Mouse (Mus musculus): ENCODE measurements at regions not wholly inside any gene's neighbourhood (a gene's known extent, or its start where the extent isn't known, plus 50 kb on each side); places are given as distances from the start of the nearest gene placed in this dataset.
A peak's percentile ranks its signal among the peaks of the same experiment; 100 is the strongest.

GRCm38 (mm10) chr11:55974224-55974875 lies 66.5 kb downstream of the Nmur2 start:
- 49% methylated on average over 10 of the region's 10 CpGs for WGBS
- ATAC-seq (ENCODE audit: insufficient number of reproducible peaks, low FRiP score, low TSS enrichment, low read depth): no peak
- no peak overlapping the region for H3K4me2 ChIP-seq
- no peaks in the 10 kb centered on the region for H3K4me1 ChIP-seq
- no peak overlapping the region for H3K9ac ChIP-seq
- H3K36me3 ChIP-seq: no peaks in the 10 kb centered on the region
- H3K9me3 ChIP-seq: no peaks in the 10 kb centered on the region
- no peak overlapping the region for H3K27ac ChIP-seq
- no peaks in the 10 kb centered on the region for H3K27me3 ChIP-seq
- H3K4me3 ChIP-seq: no peak overlapping the region

GRCm38 (mm10) chr11:55966580-55966979 lies 74.2 kb downstream of the Nmur2 start:
- H3K36me3 ChIP-seq: no peaks in the 10 kb centered on the region
- no peaks in the 10 kb centered on the region for H3K9me3 ChIP-seq
- no peak for ATAC-seq (ENCODE audit: insufficient number of reproducible peaks, low FRiP score, low TSS enrichment, low read depth)
- H3K4me1 ChIP-seq: no peaks in the 10 kb centered on the region
- H3K27ac ChIP-seq: no peak overlapping the region
- H3K27me3 ChIP-seq: no peaks in the 10 kb centered on the region
- no peak overlapping the region for H3K9ac ChIP-seq
- H3K4me2 ChIP-seq: no peak overlapping the region
- no peak overlapping the region for H3K4me3 ChIP-seq

GRCm38 (mm10) chr11:55958372-55958771 lies 82.4 kb downstream of the Nmur2 start:
- Histone ChIP-seq H3K9ac (no peak overlapping the region), H3K27ac (no peak overlapping the region), H3K9me3 (no peaks in the 10 kb centered on the region), H3K27me3 (no peaks in the 10 kb centered on the region), H3K4me2 (no peak overlapping the region), H3K4me3 (no peak overlapping the region), H3K4me1 (no peaks in the 10 kb centered on the region), H3K36me3 (no peaks in the 10 kb centered on the region)
- ATAC-seq (ENCODE audit: insufficient number of reproducible peaks, low FRiP score, low TSS enrichment, low read depth): no peak
- 45% methylated on average over 1 of the region's 1 CpGs for WGBS

GRCm38 (mm10) chr11:55957355-55957754 lies 83.5 kb downstream of the Nmur2 start:
- no peaks in the 10 kb centered on the region for H3K36me3 ChIP-seq
- H3K27me3 ChIP-seq: no peaks in the 10 kb centered on the region
- no peak overlapping the region for H3K9ac ChIP-seq
- H3K9me3 ChIP-seq: no peaks in the 10 kb centered on the region
- H3K4me2 ChIP-seq: no peak overlapping the region
- no peak overlapping the region for H3K27ac ChIP-seq
- no peak overlapping the region for H3K4me3 ChIP-seq
- WGBS: 79% methylated on average over 2 of the region's 2 CpGs
- H3K4me1 ChIP-seq: no peaks in the 10 kb centered on the region
- no peak for ATAC-seq (ENCODE audit: insufficient number of reproducible peaks, low FRiP score, low TSS enrichment, low read depth)

- ATAC-seq (ENCODE audit: insufficient number of reproducible peaks, low FRiP score, low TSS enrichment, low read depth): no peak
- no peak overlapping the region for H3K4me3 ChIP-seq
- H3K4me2 ChIP-seq: no peak overlapping the region
- WGBS: 0% methylated on average over 2 of the region's 2 CpGs
- H3K9ac ChIP-seq: no peak overlapping the region
- no peaks in the 10 kb centered on the region for H3K9me3 ChIP-seq
- H3K4me1 ChIP-seq: no peaks in the 10 kb centered on the region
- no peaks in the 10 kb centered on the region for H3K36me3 ChIP-seq
- no peaks in the 10 kb centered on the region for H3K27me3 ChIP-seq
- H3K27ac ChIP-seq: no peak overlapping the region
These were observed 87.1 kb downstream of the Nmur2 start for GRCm38 (mm10) chr11:55953696-55954095.

- no peaks in the 10 kb centered on the region for H3K36me3 ChIP-seq
- H3K9me3 ChIP-seq: no peaks in the 10 kb centered on the region
- H3K4me2 ChIP-seq: no peak overlapping the region
- no peak overlapping the region for H3K27ac ChIP-seq
- WGBS: 66% methylated on average over 3 of the region's 3 CpGs
- peak; percentile 24; the same call in 1 of the 2 replicates for ATAC-seq (ENCODE audit: insufficient number of reproducible peaks, low FRiP score, low TSS enrichment, low read depth)
- no peak overlapping the region for H3K4me3 ChIP-seq
- H3K4me1 ChIP-seq: no peaks in the 10 kb centered on the region
- no peaks in the 10 kb centered on the region for H3K27me3 ChIP-seq
- H3K9ac ChIP-seq: no peak overlapping the region
These were observed 91.2 kb downstream of the Nmur2 start for GRCm38 (mm10) chr11:55949596-55949995.

GRCm38 (mm10) chr11:55946629-55947240 lies 94.1 kb downstream of the Nmur2 start:
- Histone ChIP-seq H3K9me3 (no peaks in the 10 kb centered on the region), H3K4me3 (no peak overlapping the region), H3K4me2 (no peak overlapping the region), H3K27me3 (no peaks in the 10 kb centered on the region), H3K4me1 (no peaks in the 10 kb centered on the region), H3K9ac (no peak overlapping the region), H3K36me3 (no peaks in the 10 kb centered on the region), H3K27ac (no peak overlapping the region)
- 9% methylated on average over 9 of the region's 9 CpGs for WGBS
- no peak for ATAC-seq (ENCODE audit: insufficient number of reproducible peaks, low FRiP score, low TSS enrichment, low read depth)

GRCm38 (mm10) chr11:55946028-55946427 lies 94.8 kb downstream of the Nmur2 start:
- Histone ChIP-seq H3K27me3 (no peaks in the 10 kb centered on the region), H3K4me2 (no peak overlapping the region), H3K36me3 (no peaks in the 10 kb centered on the region), H3K9me3 (no peaks in the 10 kb centered on the region), H3K27ac (no peak overlapping the region), H3K4me1 (no peaks in the 10 kb centered on the region), H3K9ac (no peak overlapping the region), H3K4me3 (no peak overlapping the region)
- WGBS: 70% methylated on average over 3 of the region's 3 CpGs
- no peak for ATAC-seq (ENCODE audit: insufficient number of reproducible peaks, low FRiP score, low TSS enrichment, low read depth)

- Histone ChIP-seq H3K27me3 (no peaks in the 10 kb centered on the region), H3K36me3 (no peaks in the 10 kb centered on the region), H3K4me3 (no peak overlapping the region), H3K27ac (no peak overlapping the region), H3K9ac (no peak overlapping the region), H3K4me2 (no peak overlapping the region), H3K9me3 (no peaks in the 10 kb centered on the region), H3K4me1 (no peaks in the 10 kb centered on the region)
- WGBS: 83% methylated on average over 2 of the region's 2 CpGs
- no peak for ATAC-seq (ENCODE audit: insufficient number of reproducible peaks, low FRiP score, low TSS enrichment, low read depth)
These were observed 100.8 kb downstream of the Nmur2 start for GRCm38 (mm10) chr11:55939983-55940382.

GRCm38 (mm10) chr11:55926366-55926765 lies 114.4 kb downstream of the Nmur2 start:
- ATAC-seq (ENCODE audit: insufficient number of reproducible peaks, low FRiP score, low TSS enrichment, low read depth): no peak
- no peaks in the 10 kb centered on the region for H3K9me3 ChIP-seq

GRCm38 (mm10) chr11:55919066-55919465 lies 121.7 kb downstream of the Nmur2 start:
- WGBS: 80% methylated on average over 3 of the region's 3 CpGs
- Histone ChIP-seq H3K9ac (no peak overlapping the region), H3K36me3 (no peaks in the 10 kb centered on the region), H3K4me1 (no peaks in the 10 kb centered on the region), H3K4me3 (no peak overlapping the region), H3K27ac (no peak overlapping the region), H3K4me2 (no peak overlapping the region), H3K27me3 (no peaks in the 10 kb centered on the region), H3K9me3 (no peaks in the 10 kb centered on the region)
- ATAC-seq (ENCODE audit: insufficient number of reproducible peaks, low FRiP score, low TSS enrichment, low read depth): no peak

More at GRCm38 (mm10) chr11:55926366-55926765, 114.4 kb downstream of the Nmur2 start:
- no peaks in the 10 kb centered on the region for H3K27me3 ChIP-seq
- no peaks in the 10 kb centered on the region for H3K36me3 ChIP-seq
- H3K27ac ChIP-seq: no peak overlapping the region
- H3K4me1 ChIP-seq: no peaks in the 10 kb centered on the region
- no peak overlapping the region for H3K4me2 ChIP-seq
- H3K4me3 ChIP-seq: no peak overlapping the region
- WGBS: 81% methylated on average over 5 of the region's 5 CpGs
- no peak overlapping the region for H3K9ac ChIP-seq

GRCm38 (mm10) chr11:55918411-55918810 lies 122.4 kb downstream of the Nmur2 start:
- 78% methylated on average over 5 of the region's 5 CpGs for WGBS
- no peak overlapping the region for H3K27ac ChIP-seq
- H3K4me3 ChIP-seq: no peak overlapping the region
- H3K4me1 ChIP-seq: no peaks in the 10 kb centered on the region
- no peak overlapping the region for H3K9ac ChIP-seq
- no peak overlapping the region for H3K4me2 ChIP-seq
- H3K27me3 ChIP-seq: no peaks in the 10 kb centered on the region
- no peaks in the 10 kb centered on the region for H3K9me3 ChIP-seq
- ATAC-seq (ENCODE audit: insufficient number of reproducible peaks, low FRiP score, low TSS enrichment, low read depth): no peak
- no peaks in the 10 kb centered on the region for H3K36me3 ChIP-seq
